Comparison of ENCODE assay signal across 23 mouse cellular contexts in the genomic region with DNA sequence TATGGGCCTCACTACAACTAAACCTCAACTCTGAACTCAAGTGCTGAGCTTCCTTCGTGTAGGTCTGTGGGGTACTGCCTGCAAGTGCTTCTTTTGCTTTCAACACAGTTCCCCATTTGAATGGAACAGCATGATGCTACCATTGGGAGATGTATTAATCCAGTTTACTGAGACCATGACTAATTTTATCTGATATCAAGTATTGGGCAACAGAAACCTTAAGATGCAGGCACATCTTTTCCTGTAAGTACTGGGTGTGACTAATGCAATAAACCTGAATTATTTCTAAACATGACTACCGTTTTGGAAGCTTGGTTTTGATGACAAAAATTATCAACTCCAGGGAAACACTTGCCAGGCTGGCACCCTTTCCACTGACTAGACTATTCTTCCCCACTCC.
"Had no signal": no experiment of that assay in that cellular context is flagged by ENCODE, and none has a peak within 500 bp of the region (broad histone marks: within the 10 kb centered on the region; RNA-seq: fewer than 3 reads in every experiment).

No protein-coding gene starts in this region.

- H3K4me3 ChIP-seq: heart, embryonic 10.5 days; heart, embryonic 12.5 days; hindbrain, embryonic 13.5 days; hindbrain, embryonic 15.5 days; kidney, embryonic 15.5 days; limb, embryonic 13.5 days; limb, embryonic 15.5 days; liver, embryonic 12.5 days had no signal

- DNase-seq: gastrocnemius, postnatal 14 days; gastrocnemius, postnatal 36 days; heart, adult 18-20 months; heart, postnatal 10 days; kidney, adult 11 months; kidney, adult 2 months; kidney, adult 9 months; kidney, postnatal 14 days; kidney, postnatal 36 days; layer of hippocampus, adult 9-11 months; layer of hippocampus, postnatal 36 days; left cerebral cortex, postnatal 4 days had no signal

- ATAC-seq: hindbrain, postnatal 0 days; intestine, embryonic 16.5 days; liver, embryonic 12.5 days had no signal

- H3K27me3 ChIP-seq: heart, embryonic 12.5 days; hindbrain, embryonic 13.5 days; hindbrain, embryonic 15.5 days; kidney, embryonic 15.5 days; limb, embryonic 13.5 days; limb, embryonic 15.5 days; liver, embryonic 12.5 days had no signal

- H3K27ac ChIP-seq: heart, embryonic 10.5 days; hindbrain, embryonic 13.5 days; hindbrain, embryonic 15.5 days; hindbrain, postnatal 0 days; kidney, embryonic 15.5 days; kidney, postnatal 0 days; limb, embryonic 13.5 days; limb, embryonic 15.5 days; liver, embryonic 12.5 days had no signal

- H3K4me1 ChIP-seq: heart, embryonic 10.5 days; heart, embryonic 12.5 days; hindbrain, embryonic 13.5 days; hindbrain, embryonic 15.5 days; kidney, embryonic 15.5 days; limb, embryonic 13.5 days; limb, embryonic 15.5 days; liver, embryonic 12.5 days had no signal
